Mouse (Mus musculus): ENCODE data around the gene Slc25a29. TPM values are rescaled to one million over a fixed set of nuclear protein-coding genes. Genes with fewer than 3 reads are reported as not detected.

The Slc25a29 gene
- polyA plus RNA-seq, 1 experiment: 1.5 TPM

GRCm38 (mm10) chr12:108810309-108810708, 25.4 kb downstream of the Slc25a29 start:
- peaks cover 3% of the 10 kb centered on the region; the same call in 1 of the 2 replicates for H3K4me1 ChIP-seq (ENCODE audit: control insufficient read depth, insufficient read depth, low read length)
- no peak overlapping the region for H3K27ac ChIP-seq (ENCODE audit: insufficient read depth, low read length)
- H3K4me3 ChIP-seq (ENCODE audit: insufficient read depth, low read length): no peak overlapping the region
- TF ChIP-seq CTCF (IDR thresholded peaks at IDR 0.05; ENCODE audit: borderline replicate concordance, insufficient read depth, low read length) (no peak), POLR2A (IDR thresholded peaks at IDR 0.05; ENCODE audit: low read depth, low read length) (no peak)

DNA sequence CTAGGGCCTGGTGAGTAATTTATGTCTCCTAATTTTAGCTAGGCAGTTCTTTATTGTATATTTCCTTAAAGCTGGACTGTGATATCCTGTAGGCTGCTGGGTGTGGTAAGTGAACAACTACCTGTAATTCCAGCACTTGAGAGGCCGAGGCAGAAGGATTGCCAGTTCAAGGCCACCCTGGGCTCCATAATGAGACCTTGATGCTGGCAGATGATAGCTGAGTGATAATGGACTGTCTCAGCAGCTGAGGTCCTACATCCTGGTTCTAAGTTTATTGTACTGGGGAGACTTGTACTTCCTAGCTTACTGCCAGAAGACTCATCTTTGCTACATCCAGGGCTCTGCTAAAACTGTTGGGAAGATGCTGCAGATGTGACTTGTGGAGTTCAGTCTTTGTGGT, 25.9 kb downstream of the Slc25a29 start:
- TF ChIP-seq CTCF (IDR thresholded peaks at IDR 0.05; ENCODE audit: borderline replicate concordance, insufficient read depth, low read length) (no peak), POLR2A (IDR thresholded peaks at IDR 0.05; ENCODE audit: low read depth, low read length) (no peak)
- Histone ChIP-seq H3K4me1 (ENCODE audit: control insufficient read depth, insufficient read depth, low read length) (peaks cover 3% of the 10 kb centered on the region; the same call in 1 of the 2 replicates), H3K27ac (ENCODE audit: insufficient read depth, low read length) (no peak overlapping the region)

GRCm38 (mm10) chr12:108808465-108808864, 27.2 kb downstream of the Slc25a29 start:
- TF ChIP-seq CTCF (IDR thresholded peaks at IDR 0.05; ENCODE audit: borderline replicate concordance, insufficient read depth, low read length) (no peak), POLR2A (IDR thresholded peaks at IDR 0.05; ENCODE audit: low read depth, low read length) (no peak)
- peaks cover 3% of the 10 kb centered on the region; the same call in 1 of the 2 replicates for H3K4me1 ChIP-seq (ENCODE audit: control insufficient read depth, insufficient read depth, low read length)
- H3K27ac ChIP-seq (ENCODE audit: insufficient read depth, low read length): no peak overlapping the region
- no peak overlapping the region for H3K4me3 ChIP-seq (ENCODE audit: insufficient read depth, low read length)

More for the DNA sequence above, 25.9 kb downstream of the Slc25a29 start:
- H3K4me3 ChIP-seq (ENCODE audit: insufficient read depth, low read length): no peak overlapping the region

GRCm38 (mm10) chr12:108804388-108804787, 31.3 kb downstream of the Slc25a29 start:
- H3K4me1 ChIP-seq (ENCODE audit: control insufficient read depth, insufficient read depth, low read length): peaks cover 8% of the 10 kb centered on the region
- H3K4me3 ChIP-seq (ENCODE audit: insufficient read depth, low read length): no peak overlapping the region
- TF ChIP-seq POLR2A (IDR thresholded peaks at IDR 0.05; ENCODE audit: low read depth, low read length) (no peak), CTCF (IDR thresholded peaks at IDR 0.05; ENCODE audit: borderline replicate concordance, insufficient read depth, low read length) (no peak)
- no peak overlapping the region for H3K27ac ChIP-seq (ENCODE audit: insufficient read depth, low read length)

DNA sequence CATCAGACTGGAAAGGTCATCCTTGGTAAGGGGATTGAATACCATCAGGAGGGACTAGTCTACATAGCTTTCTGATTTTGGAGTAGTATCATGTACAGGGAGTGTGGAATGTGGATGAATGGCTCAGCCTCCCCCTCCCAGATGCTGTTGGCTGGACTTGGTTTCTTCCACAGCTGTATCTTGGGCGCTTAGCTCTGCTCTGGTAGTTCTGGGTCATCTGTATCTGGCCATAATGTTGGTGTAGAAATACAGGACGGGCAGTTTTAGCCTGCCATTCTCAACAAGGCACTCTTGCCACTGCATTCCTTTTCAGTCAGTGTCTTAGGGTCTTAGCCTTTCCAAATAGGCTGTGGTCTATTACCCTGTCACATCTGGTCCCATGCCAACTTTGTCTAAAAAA, 34.1 kb downstream of the Slc25a29 start:
- Histone ChIP-seq H3K27ac (ENCODE audit: insufficient read depth, low read length) (no peak overlapping the region), H3K4me1 (ENCODE audit: control insufficient read depth, insufficient read depth, low read length) (peaks cover 8% of the 10 kb centered on the region), H3K4me3 (ENCODE audit: insufficient read depth, low read length) (no peak overlapping the region)
- TF ChIP-seq CTCF (IDR thresholded peaks at IDR 0.05; ENCODE audit: borderline replicate concordance, insufficient read depth, low read length): no peak
- no peak for TF ChIP-seq POLR2A (IDR thresholded peaks at IDR 0.05; ENCODE audit: low read depth, low read length)

DNA sequence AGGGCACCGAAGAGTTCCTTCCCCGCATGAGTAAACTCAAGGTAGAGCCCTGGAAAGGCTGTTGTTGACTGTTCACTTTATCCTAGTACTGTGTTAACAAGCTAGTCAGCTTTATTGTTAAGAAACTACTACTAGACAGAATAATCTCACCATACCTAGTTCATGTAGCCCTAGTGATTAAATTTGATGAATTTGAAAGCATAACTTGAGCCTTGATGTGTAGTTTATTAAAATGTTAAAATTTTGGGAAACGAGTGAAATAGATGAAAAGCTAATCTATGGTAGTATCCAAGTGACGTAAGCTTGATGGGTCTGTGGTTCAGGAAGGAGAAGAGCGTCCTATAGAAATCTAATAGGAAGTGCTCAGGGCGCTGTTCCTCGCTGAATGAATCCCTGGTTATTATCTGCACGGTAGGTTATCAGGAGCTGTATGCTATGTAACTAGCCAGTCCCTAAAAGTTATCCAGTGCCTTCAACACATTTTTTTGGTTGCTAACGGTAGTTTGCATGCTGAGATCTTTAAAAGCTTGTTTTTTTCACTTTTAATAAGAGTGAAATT, 40.6 kb downstream of the Slc25a29 start:
- peak overlapping the region; percentile 66; the same call in 1 of the 2 replicates for H3K27ac ChIP-seq (ENCODE audit: insufficient read depth, low read length)
- peak overlapping the region; percentile 82 for H3K4me3 ChIP-seq (ENCODE audit: insufficient read depth, low read length)
- no peak for TF ChIP-seq POLR2A (IDR thresholded peaks at IDR 0.05; ENCODE audit: low read depth, low read length)
- TF ChIP-seq CTCF (IDR thresholded peaks at IDR 0.05; ENCODE audit: borderline replicate concordance, insufficient read depth, low read length): no peak
- H3K4me1 ChIP-seq (ENCODE audit: control insufficient read depth, insufficient read depth, low read length): no peaks in the 10 kb centered on the region; the same call in none of the 2 replicates

DNA sequence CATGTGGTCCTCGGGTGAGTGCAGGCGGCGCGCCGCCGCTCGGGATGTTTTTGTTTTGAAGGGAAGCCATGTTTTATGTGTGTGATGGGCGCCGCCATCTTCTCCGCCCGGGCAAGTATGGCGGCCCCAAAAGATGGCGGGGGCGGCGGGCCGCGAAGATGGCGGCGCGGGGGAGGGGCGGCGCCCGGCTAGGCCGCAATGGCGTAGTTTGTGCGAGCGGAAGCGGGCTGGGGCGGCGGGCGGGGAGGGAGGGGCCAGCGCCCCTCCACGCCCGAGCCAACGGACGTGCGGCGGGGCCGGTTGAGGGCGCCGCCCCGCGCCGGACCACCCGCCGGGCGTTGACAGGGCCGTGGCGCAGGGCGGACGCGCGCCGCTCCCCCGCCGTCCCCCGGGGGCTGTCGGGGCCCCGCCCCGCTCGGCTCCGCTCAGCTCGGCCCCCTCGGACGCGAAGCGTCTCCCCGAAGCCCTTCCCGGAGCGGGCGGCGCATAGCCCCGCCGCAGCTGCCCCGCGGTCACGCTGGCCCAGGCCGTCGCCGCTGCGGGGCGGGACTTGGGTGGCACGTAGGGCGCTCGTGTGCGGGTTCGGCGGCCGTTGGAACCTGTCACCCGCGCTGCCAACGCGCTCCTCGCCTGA, 41.5 kb downstream of the Slc25a29 start:
- peak overlapping the region; percentile 98 for H3K27ac ChIP-seq (ENCODE audit: insufficient read depth, low read length)
- peak overlapping the region; percentile 82 for H3K4me3 ChIP-seq (ENCODE audit: insufficient read depth, low read length)
- no peak for TF ChIP-seq CTCF (IDR thresholded peaks at IDR 0.05; ENCODE audit: borderline replicate concordance, insufficient read depth, low read length)
- TF ChIP-seq POLR2A (IDR thresholded peaks at IDR 0.05; ENCODE audit: low read depth, low read length): no peak
- H3K4me1 ChIP-seq (ENCODE audit: control insufficient read depth, insufficient read depth, low read length): no peaks in the 10 kb centered on the region; the same call in none of the 2 replicates

DNA sequence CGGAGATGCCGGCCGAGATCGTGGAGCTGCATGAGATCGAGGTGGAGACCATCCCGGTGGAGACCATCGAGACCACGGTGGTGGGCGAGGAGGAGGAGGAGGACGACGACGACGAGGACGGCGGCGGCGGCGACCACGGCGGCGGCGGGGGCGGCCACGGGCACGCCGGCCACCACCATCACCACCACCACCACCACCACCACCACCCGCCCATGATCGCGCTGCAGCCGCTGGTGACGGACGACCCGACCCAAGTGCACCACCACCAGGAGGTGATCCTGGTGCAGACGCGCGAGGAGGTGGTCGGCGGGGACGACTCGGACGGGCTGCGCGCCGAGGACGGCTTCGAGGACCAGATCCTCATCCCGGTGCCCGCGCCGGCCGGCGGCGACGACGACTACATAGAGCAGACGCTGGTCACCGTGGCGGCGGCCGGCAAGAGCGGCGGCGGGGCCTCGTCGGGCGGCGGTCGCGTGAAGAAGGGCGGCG, 42.2 kb downstream of the Slc25a29 start:
- H3K27ac ChIP-seq (ENCODE audit: insufficient read depth, low read length): peak overlapping the region; percentile 98
- H3K4me1 ChIP-seq (ENCODE audit: control insufficient read depth, insufficient read depth, low read length): no peaks in the 10 kb centered on the region; the same call in none of the 2 replicates
- peak overlapping the region; percentile 82 for H3K4me3 ChIP-seq (ENCODE audit: insufficient read depth, low read length)
- TF ChIP-seq POLR2A (IDR thresholded peaks at IDR 0.05; ENCODE audit: low read depth, low read length) (no peak), CTCF (IDR thresholded peaks at IDR 0.05; ENCODE audit: borderline replicate concordance, insufficient read depth, low read length) (no peak)

DNA sequence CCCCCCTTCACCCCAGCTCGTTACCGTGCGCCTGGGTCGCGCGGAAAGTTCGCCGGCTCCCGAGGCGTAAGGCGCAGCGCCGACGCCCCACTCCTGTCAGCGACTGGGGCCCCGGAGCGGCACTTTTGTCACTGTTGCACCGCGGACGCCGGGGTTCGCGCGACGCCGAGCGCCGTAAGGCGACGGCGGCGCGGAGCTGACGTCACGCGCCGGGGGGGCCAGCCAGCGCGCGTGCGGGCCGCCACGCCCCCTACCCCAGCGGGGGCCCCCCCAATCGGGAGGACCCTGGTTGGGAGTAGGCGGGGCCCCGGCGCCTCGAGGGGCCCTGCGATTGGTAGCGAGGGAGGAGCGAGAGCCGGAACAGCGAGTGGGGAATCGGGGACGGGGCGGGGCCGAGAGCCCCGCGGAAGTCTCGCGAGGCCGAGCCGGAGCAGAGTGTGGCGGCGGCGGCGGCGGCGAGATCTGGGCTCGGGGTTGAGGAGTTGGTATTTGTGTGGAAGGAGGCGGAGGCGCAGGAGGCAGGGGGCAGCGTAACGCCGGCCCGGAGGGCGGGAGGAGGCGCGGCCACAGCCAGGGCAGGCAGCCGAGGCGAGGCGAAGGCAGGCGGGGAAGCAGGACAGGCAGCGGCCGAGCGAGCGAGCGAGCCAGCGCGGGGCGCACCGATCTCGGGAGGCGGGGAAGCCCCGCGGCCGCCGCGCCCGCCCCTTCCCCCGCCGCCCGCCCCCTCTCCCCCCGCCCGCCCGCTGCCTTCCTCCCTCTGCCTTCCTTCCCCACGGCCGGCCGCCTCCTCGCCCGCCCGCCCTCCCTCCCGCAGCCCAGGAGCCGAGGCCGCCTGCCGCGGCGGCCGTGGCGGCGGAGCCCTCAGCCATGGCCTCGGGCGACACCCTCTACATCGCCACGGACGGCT, 42.9 kb downstream of the Slc25a29 start, which contains the start of gene Yy1:
TSS of gene Yy1 (plus strand) at position 428 of the 907 bp plus-strand sequence.
- Histone ChIP-seq H3K4me1 (ENCODE audit: control insufficient read depth, insufficient read depth, low read length) (no peaks in the 10 kb centered on the region; the same call in none of the 2 replicates), H3K27ac (ENCODE audit: insufficient read depth, low read length) (peak within 1 kb of the TSS; percentile 98), H3K4me3 (ENCODE audit: insufficient read depth, low read length) (peak within 1 kb of the TSS; percentile 82)
- TF ChIP-seq POLR2A (IDR thresholded peaks at IDR 0.05; ENCODE audit: low read depth, low read length) (peak; percentile 84), CTCF (IDR thresholded peaks at IDR 0.05; ENCODE audit: borderline replicate concordance, insufficient read depth, low read length) (no peak)

Measured in embryonic fibroblast, embryonic 13.5 days (primary cell).